17 mouse cellular contexts compared by ENCODE assay signal in genomic region chr9:32450161-32450560, GRCm38 (mm10).
A peak's percentile ranks its signal among the peaks of the same experiment; 100 is the strongest.
DNase-seq lines count a peak whose midpoint lies in the region; ATAC-seq and TF ChIP-seq lines count a peak whose summit lies in the region.
"Had no signal": no experiment of that assay in that cellular context is flagged by ENCODE, and none has a peak within 500 bp of the region (broad histone marks: within the 10 kb centered on the region; RNA-seq: fewer than 3 reads in every experiment).

No protein-coding gene starts in this region.

- WGBS in neural tube, embryonic 15.5 days: 5% methylated on average over 7 of the region's 7 CpGs
- 10% methylated on average over 7 of the region's 7 CpGs for WGBS in forebrain, embryonic 10.5 days
- 9% methylated on average over 7 of the region's 7 CpGs for WGBS in forebrain, postnatal 0 days

- H3K4me3 ChIP-seq in neural tube, embryonic 15.5 days (replicated peaks): no peak overlapping the region
- H3K4me3 ChIP-seq in forebrain, embryonic 10.5 days: no peak overlapping the region
- H3K4me3 ChIP-seq in forebrain, postnatal 0 days (ENCODE audit: low read depth, low read length): no peak overlapping the region
- H3K4me3 ChIP-seq: left cerebral cortex, adult 2 months; limb, embryonic 10.5 days; neural tube, embryonic 13.5 days had no signal

- no peaks in the 10 kb centered on the region for H3K9me3 ChIP-seq in neural tube, embryonic 15.5 days (replicated peaks)
- H3K9me3 ChIP-seq in forebrain, embryonic 10.5 days: no peaks in the 10 kb centered on the region
- H3K9me3 ChIP-seq in forebrain, postnatal 0 days (ENCODE audit: low read length): no peaks in the 10 kb centered on the region
- H3K9me3 ChIP-seq: limb, embryonic 10.5 days; neural tube, embryonic 13.5 days had no signal

- H3K27ac ChIP-seq in neural tube, embryonic 15.5 days (replicated peaks): no peak overlapping the region
- H3K27ac ChIP-seq in forebrain, embryonic 10.5 days: 0 out of 2 replicates have a peak overlapping the region, but pooled peaks have one; percentile 21
- H3K27ac ChIP-seq in forebrain, postnatal 0 days (ENCODE audit: low read depth, low read length): no peak overlapping the region
- H3K27ac ChIP-seq: left cerebral cortex, adult 2 months; limb, embryonic 10.5 days; neural tube, embryonic 13.5 days had no signal

- no peak for DNase-seq in neural tube, embryonic 10.5 days (ENCODE audit: extremely low spot score, low spot score)
- DNase-seq in forebrain, embryonic 10.5 days (ENCODE audit: extremely low spot score, low spot score): no peak
- DNase-seq in forebrain, postnatal 0 days: no peak
- no peak for DNase-seq in thymus, postnatal 10 days (ENCODE audit: low spot score in 2 of 2)
- no peak for DNase-seq in left cerebral cortex, adult 11 months (ENCODE audit: low spot score)
- no peak for DNase-seq in right cerebral cortex, postnatal 4 days
- DNase-seq: adrenal gland, adult 2 months; kidney, adult 11 months; kidney, postnatal 14 days; liver, postnatal 0 days; lung, postnatal 10 days; spleen, adult 18-20 months; thymus, postnatal 4 days had no signal

- H3K9ac ChIP-seq in neural tube, embryonic 15.5 days (replicated peaks): no peak overlapping the region
- H3K9ac ChIP-seq in forebrain, postnatal 0 days: no peak overlapping the region
- H3K9ac ChIP-seq: liver, postnatal 0 days; neural tube, embryonic 13.5 days had no signal

- TF ChIP-seq CTCF in forebrain, postnatal 0 days (IDR thresholded peaks at IDR 0.05; ENCODE audit: low read depth): no peak

- H3K36me3 ChIP-seq in neural tube, embryonic 15.5 days: no peaks in the 10 kb centered on the region
- peaks cover 7% of the 10 kb centered on the region; the same call in 1 of the 2 replicates for H3K36me3 ChIP-seq in forebrain, embryonic 10.5 days (replicated peaks)
- H3K36me3 ChIP-seq in forebrain, postnatal 0 days (ENCODE audit: insufficient read depth): no peaks in the 10 kb centered on the region
- H3K36me3 ChIP-seq: neural tube, embryonic 13.5 days had no signal

- ATAC-seq in neural tube, embryonic 15.5 days (ENCODE audit: low FRiP score): peak; percentile 59
- peak; percentile 29; the same call in 1 of the 2 replicates for ATAC-seq in forebrain, postnatal 0 days
- ATAC-seq: liver, postnatal 0 days had no signal

- H3K4me1 ChIP-seq in neural tube, embryonic 15.5 days: 0 out of 2 replicates have a peak, but pooled peaks cover 3% of the 10 kb centered on the region
- H3K4me1 ChIP-seq in forebrain, embryonic 10.5 days: peaks cover 28% of the 10 kb centered on the region
- H3K4me1 ChIP-seq in forebrain, postnatal 0 days (ENCODE audit: insufficient read depth): no peaks in the 10 kb centered on the region
- H3K4me1 ChIP-seq: neural tube, embryonic 13.5 days had no signal

- H3K4me2 ChIP-seq in neural tube, embryonic 15.5 days: no peak overlapping the region
- no peak overlapping the region for H3K4me2 ChIP-seq in forebrain, postnatal 0 days (ENCODE audit: low read depth)
- H3K4me2 ChIP-seq: neural tube, embryonic 13.5 days had no signal

- H3K27me3 ChIP-seq in neural tube, embryonic 15.5 days (replicated peaks): no peaks in the 10 kb centered on the region
- H3K27me3 ChIP-seq in forebrain, embryonic 10.5 days (ENCODE audit: poor library complexity, severe bottlenecking): peaks cover 19% of the 10 kb centered on the region
- no peaks in the 10 kb centered on the region for H3K27me3 ChIP-seq in forebrain, postnatal 0 days (ENCODE audit: insufficient read depth, low read length)
- H3K27me3 ChIP-seq: neural tube, embryonic 13.5 days had no signal
